Mouse (Mus musculus) gastrocnemius, adult 18-20 months (tissue): ENCODE data around the gene Xpnpep2. TPM values are rescaled to one million over a fixed set of nuclear protein-coding genes. Genes with fewer than 3 reads are reported as not detected.
A peak's percentile ranks its signal among the peaks of the same experiment; 100 is the strongest.

Experiments used
- DNase-seq: peaks from one replicate; pipeline ENCODE4 v3.0.0; 2021; ENCODE audit warnings: low spot score
- long read RNA-seq, 2 experiments: library from polyadenylated mRNA; stranded (forward); transcript quantifications; one replicate each; pipeline ENCODE4 v2.0.0; 2021
- total RNA-seq, 2 experiments: library from RNA; stranded (reverse); gene quantifications; 2 replicates each; pipeline ENCODE4 v1.2.3; 2021

Xpnpep2 gene
- under 1 TPM; 0.31 to 0.82 TPM for total RNA-seq
- long read RNA-seq, experiment 1, partial matches to known transcripts: 0 of 2 reads
- long read RNA-seq, experiment 1, other reads (novel, unspliced or antisense): 0 of 2 reads
- long read RNA-seq, experiment 2: 0 reads

DNA sequence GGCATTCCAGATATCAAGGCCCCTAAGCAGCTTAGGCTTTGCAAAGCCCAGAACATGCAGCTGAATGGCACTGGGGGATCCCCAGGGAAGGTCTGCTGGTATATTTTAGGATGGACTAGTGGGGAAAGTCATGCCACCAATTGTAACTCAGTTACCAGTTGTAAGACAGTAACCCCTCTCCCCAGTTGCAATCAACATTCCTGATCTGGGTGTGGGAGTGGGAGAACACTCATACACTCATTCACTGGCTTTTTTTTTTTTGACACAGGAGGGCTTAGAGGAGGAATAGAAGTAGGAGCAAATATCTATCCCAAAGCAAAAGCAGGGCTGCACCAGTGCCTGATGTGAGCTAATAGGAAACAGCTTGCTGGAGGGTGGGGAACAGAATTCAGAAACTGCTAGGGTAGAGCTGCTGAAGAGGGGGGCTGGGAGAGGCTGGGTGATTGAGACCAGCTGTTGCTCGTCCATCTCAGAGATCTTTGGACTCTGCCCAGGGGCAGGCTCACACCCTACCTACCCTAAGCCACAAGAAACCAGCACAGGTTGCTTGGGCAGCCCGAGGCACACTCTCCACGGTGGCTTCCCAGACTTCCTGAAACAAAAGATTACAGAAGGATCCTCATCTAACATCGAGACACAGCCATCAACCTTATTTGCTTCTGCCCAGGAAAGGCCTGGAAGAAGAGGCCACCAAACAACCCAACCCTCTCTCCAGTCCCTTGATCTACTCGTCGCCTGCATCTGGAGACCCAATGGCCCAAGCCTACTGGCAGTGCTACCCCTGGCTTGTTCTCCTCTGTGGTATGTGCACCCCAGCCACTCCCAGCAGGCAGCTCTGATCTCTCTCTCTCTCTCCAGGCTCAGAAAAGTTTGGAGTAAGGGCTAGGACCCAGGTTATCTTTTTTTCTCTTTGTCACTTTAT is at the start of gene Xpnpep2:
Xpnpep2 (plus strand) TSS at position 332 of the 922 bp plus-strand sequence.
- peak; percentile 12 for DNase-seq

- DNase-seq: no peak
Observed at GRCm38 (mm10) chrX:48062481-48062880, 46.0 kb upstream of the Xpnpep2 start.

DNA sequence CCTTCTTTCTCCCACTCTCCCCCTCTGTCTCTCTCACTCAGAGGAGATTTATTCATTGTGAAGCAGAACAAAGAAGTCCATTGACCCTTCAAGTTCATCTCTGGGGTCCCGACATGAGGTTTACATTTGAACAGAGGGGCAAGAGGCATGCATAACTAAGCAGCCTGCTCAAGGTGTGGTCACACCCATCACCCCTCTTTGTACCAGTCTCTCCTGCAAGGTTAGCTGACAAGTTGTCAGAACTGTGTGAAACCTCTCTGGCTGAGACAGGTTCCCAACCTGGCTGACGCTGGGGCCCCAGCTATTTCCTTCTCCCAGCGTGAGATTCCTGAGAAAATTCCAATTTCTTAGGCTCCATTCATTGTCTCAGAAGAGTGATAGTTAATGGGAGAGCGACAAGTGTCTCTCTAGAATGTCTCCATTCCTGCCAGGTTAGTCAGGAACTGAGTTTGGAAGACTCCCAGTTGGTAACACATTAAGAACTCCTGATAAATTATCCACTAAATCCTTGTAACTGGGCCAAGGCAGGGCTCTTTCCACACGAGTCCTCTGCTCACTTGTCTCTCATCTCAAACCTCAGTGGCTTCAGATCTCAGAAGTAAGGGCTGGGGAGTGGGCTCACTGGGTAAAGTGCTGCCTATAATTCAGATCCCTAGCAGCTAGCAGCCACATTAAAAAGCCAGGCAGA is 44.2 kb upstream of the Xpnpep2 start:
- no peak for DNase-seq

- no peak for DNase-seq
Observed at GRCm38 (mm10) chrX:48066891-48067290, 41.6 kb upstream of the Xpnpep2 start.

DNA sequence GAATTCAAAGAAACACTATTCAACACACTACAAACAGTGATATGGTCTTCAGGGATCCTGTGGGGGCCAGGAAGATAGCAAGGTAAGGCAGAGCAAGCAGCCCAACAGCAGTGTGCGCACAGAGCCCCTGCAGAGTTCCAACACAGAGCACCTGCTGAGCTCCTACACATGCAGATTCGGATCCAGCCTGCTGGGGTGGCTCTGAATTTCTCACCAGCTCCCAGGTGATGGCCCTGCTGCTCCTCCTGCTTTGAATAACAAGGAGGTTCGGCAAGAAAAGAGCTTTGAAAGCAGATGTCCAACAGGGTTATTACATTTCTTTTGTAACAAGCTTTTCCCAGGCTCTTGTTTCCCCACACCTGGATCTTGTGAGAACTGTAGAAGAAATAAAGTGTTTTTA is 36.6 kb upstream of the Xpnpep2 start:
- no peak for DNase-seq

- DNase-seq: no peak
Observed at GRCm38 (mm10) chrX:48072401-48072800, 36.1 kb upstream of the Xpnpep2 start.

- DNase-seq: no peak
Observed at GRCm38 (mm10) chrX:48074691-48075090, 33.8 kb upstream of the Xpnpep2 start.

DNA sequence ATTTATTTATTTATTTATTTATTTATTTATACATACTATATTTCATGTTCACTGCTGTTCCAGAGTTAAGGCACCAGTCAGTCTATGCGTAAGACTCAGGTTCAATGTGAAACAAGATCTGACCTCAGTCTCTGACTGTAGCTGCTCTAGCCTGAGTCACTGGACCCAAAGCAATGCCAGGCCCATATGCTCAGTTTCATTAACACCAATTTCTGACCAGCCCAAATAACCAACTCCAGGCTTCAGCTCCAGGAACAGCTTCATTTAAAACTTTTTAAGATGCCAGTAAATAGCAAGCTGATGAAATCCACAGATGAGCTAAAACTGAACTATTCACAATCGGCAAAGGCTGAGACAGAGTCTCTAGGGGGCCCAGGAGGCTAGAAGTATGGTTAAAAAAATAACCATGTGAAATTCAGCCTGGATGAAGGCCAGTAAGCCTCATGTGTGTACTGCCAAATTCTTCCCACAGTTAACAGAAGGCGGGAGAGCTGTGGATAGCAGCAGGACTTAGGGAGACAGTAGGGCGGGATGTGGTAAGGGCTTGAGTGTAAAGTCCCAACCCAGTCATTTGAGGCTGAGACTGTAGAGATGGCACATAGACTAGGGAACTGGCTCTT is 31.6 kb upstream of the Xpnpep2 start:
- peak; percentile 34 for DNase-seq

GRCm38 (mm10) chrX:48082364-48082763 is 26.2 kb upstream of the Xpnpep2 start:
- DNase-seq: no peak

DNA sequence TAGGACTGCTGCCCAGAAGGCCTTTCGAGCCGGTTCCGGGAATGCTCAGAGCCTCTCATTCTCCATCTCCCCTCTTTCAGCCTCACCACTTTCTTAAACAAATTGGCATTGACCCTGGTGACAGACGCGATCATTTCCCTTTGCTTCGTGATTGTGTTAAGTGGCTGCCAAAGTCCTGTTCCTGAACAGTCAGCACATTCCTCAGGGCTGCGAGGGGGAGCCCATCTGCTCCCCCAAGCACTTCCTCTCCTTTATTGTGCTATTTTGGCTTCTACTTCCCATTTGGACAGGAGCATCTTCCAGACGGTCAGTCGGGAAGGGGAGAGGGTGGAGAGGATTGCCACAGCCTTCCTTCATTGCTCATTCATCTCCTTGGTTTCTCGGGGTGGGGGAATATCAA is 16.4 kb upstream of the Xpnpep2 start:
- no peak for DNase-seq

- DNase-seq: no peak
Observed at GRCm38 (mm10) chrX:48093555-48093954, 15.0 kb upstream of the Xpnpep2 start.

GRCm38 (mm10) chrX:48094658-48095057 is 13.9 kb upstream of the Xpnpep2 start:
- DNase-seq: no peak

DNA sequence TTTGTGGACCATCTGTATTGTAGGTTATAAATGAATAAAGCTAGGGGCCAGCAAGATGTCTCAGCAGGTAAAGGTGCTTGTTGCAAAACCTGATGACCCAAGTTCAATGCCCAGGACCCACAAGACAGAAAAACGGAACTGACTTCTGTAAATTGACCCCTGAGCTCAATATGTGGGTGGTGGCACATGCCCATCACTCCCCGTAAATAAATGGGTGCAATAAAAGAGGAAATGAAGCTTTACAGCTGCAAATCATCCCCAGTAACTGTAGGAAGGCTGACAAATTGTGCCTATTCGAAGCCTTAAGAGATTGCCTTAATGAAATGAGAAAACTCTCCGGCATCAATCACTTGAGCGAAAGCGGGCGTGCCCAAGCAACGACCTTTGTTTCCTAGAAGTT is 11.9 kb upstream of the Xpnpep2 start:
- no peak for DNase-seq

DNA sequence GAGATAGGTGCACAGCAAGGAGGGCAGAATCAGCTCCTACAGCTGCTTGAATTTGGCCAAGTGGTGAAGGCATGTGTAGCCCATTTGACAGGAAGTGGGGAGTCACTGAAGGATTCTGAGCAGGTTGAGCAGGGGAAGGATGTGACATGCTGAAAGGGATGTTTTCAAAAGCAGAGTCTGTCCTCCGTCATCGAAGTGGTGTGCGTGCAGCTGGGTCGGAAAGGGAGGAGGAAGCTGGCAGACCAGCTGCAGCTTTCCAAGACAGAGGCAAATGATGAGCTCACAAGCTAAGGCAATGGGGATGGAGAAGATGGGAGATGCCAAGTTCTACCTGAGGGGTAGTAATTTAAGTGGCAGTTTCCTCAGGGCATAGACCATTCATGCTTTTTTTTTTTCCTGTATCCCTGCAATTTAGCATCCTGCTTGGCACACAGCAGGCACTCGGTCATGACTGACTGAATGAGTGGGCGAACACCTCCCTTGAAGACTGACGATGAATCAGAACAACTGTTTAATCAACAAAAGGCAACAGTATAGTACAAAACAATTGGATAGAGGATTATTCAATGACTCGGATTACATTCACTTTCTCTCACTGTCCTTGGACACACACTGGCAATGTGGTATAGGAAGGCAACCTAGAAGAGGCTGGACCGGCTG is 9.9 kb upstream of the Xpnpep2 start:
- DNase-seq: no peak

GRCm38 (mm10) chrX:48099871-48100270 is 8.7 kb upstream of the Xpnpep2 start:
- DNase-seq: no peak

DNA sequence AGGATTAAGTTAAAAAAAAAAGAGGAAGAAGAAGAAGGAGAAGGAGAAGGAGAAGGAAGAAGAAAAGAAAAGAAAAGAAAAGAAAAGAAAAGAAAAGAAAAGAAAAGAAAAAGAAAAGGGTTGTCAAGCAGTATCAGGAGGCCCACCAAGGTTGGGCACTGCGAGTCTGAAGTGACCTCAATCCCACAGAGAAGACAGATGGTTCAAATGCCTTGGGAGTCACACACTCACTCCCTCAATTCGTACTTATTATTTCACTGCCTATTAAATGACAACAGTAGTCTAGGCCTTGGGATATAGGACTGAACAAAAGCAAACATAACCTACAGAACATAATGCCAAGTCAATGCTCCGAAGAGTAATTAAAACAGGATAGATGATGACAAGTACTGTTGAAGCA is 5.3 kb upstream of the Xpnpep2 start:
- DNase-seq: no peak

DNA sequence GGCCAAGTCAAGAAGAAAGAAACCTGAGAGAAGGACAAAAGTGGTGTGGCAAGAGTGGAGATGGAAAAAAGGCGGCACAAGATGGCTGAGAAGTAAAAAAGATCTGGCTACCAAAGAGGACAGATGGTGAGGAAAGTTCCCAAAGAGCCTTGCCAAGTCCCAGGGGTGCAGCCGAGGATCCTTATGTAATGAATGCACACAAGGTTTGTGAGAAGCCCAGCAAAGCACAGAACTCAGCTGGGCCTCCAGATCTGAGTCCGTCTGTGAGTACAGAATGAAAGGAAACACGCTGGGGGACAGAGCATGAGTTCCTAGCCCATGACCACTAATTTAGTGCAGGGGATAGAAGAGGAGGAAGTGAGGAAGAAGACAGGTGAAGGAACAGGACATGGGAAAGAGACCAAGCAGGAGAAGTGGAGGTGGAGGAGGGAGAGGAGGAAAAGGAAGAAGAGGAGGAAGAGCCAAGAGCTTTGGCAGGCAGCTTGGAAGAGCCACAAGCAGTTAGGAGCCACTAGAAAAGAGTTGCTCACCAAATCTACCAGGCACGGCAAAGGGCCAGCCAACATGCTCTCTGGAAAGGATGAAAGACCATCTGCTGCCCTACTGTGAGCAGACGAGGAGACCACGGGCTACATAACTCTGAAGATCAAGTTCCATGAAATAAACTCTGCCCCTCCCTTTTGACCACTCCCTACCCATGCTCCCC is 3.6 kb upstream of the Xpnpep2 start:
- DNase-seq: no peak

- DNase-seq: peak; percentile 16
Observed at GRCm38 (mm10) chrX:48106226-48106625, 2.3 kb upstream of the Xpnpep2 start.

DNA sequence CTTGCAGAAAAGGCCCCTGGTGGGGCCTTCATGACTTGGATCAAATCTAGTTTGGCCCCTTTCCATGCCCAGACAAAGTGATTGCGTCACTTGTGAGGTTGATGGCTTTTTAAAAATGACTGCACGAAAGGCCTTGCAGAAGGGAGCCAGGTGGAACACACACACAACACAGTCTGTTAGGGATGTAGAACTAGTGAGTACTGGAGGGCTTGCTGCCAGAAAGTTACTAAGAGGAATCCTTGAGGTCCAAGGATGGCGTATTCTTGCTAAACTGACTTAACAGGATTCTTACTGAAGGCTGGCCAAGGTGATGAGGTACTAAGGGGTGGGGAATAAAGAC is 761 bp downstream of the Xpnpep2 start:
- no peak for DNase-seq

- DNase-seq: no peak
Observed at GRCm38 (mm10) chrX:48119294-48119693, 10.8 kb downstream of the Xpnpep2 start.
